Mouse (Mus musculus) left cerebral cortex, adult 2 months (tissue): Measurements from ENCODE around the gene Wdfy4. TPM values are rescaled to one million over a fixed set of nuclear protein-coding genes. Genes with fewer than 3 reads are reported as not detected.

ENCODE experiments used
- DNase-seq, 2 experiments: peaks; one replicate each; pipeline ENCODE4 v3.0.0; 2021 to 2022; ENCODE audit warnings: low spot score in 2 of 2, mixed read lengths in 1 of 2; ENCODE audit errors: extremely low spot score in 1 of 2
- H3K27ac ChIP-seq: fragments of 200-600 bp; 2 replicates; pipeline ENCODE4 v1.8.1; 2022
- H3K4me3 ChIP-seq: fragments of 200-600 bp; 2 replicates; pipeline ENCODE4 v1.8.1; 2022
- CTCF ChIP-seq: fragments of 200-600 bp; IDR thresholded peaks from 2 replicates; pipeline ENCODE4 v1.8.1; 2022; ENCODE audit warnings: antibody characterized with exemption, mild to moderate bottlenecking, moderate library complexity
- intact Hi-C: fragments of 180-260 bp; cut with DNase I; formaldehyde crosslinking; loops from one replicate; pipeline ENCODE4 v1.15.1; 2025
- total RNA-seq, 2 experiments: library from RNA; stranded (reverse); gene quantifications; 2 replicates each; pipeline ENCODE4 v1.2.3; 2021

The Wdfy4 gene
- total RNA-seq, 2 experiments from 2014 or later: 2.8 to 3.2 TPM

- DNase-seq: no peak
- intact Hi-C loops: loop anchor here (5.0 to 10.0 kb wide), 2 partner anchors 33 to 416 kb away; no protein-coding TSS in a partner anchor
- H3K27ac ChIP-seq: no peak overlapping the region
- no peak overlapping the region for H3K4me3 ChIP-seq
- TF ChIP-seq CTCF: no peak
Observed at GRCm38 (mm10) chr14:32950312-32951301, 234.7 kb downstream of the Wdfy4 start.

- intact Hi-C loops: no loop called here
- peak in 1 of 2 experiments; percentile 35 for DNase-seq
- no peak overlapping the region; the same call in 1 of the 2 replicates for H3K27ac ChIP-seq
- TF ChIP-seq CTCF: no peak
- H3K4me3 ChIP-seq: no peak overlapping the region
Observed at GRCm38 (mm10) chr14:32947512-32947911, 237.8 kb downstream of the Wdfy4 start.

GRCm38 (mm10) chr14:32939217-32939616 lies 246.1 kb downstream of the Wdfy4 start:
- no peak for TF ChIP-seq CTCF
- no peak overlapping the region for H3K27ac ChIP-seq
- no peak overlapping the region for H3K4me3 ChIP-seq
- DNase-seq: no peak
- intact Hi-C loops: no loop called here

GRCm38 (mm10) chr14:32934064-32934463 lies 251.2 kb downstream of the Wdfy4 start:
- TF ChIP-seq CTCF: no peak

GRCm38 (mm10) chr14:32932220-32932619 lies 253.1 kb downstream of the Wdfy4 start:
- no peak for TF ChIP-seq CTCF
- no peak overlapping the region for H3K27ac ChIP-seq
- H3K4me3 ChIP-seq: no peak overlapping the region
- intact Hi-C loops: no loop called here
- no peak for DNase-seq

More at GRCm38 (mm10) chr14:32934064-32934463, 251.2 kb downstream of the Wdfy4 start:
- no peak overlapping the region for H3K27ac ChIP-seq
- intact Hi-C loops: no loop called here
- no peak for DNase-seq
- H3K4me3 ChIP-seq: no peak overlapping the region

GRCm38 (mm10) chr14:32931709-32932108 lies 253.6 kb downstream of the Wdfy4 start:
- no peak for TF ChIP-seq CTCF
- Histone ChIP-seq H3K27ac (no peak overlapping the region), H3K4me3 (no peak overlapping the region)
- intact Hi-C loops: no loop called here
- DNase-seq: no peak

- DNase-seq: peak in 1 of 2 experiments; percentile 22
- intact Hi-C loops: no loop called here
Observed at GRCm38 (mm10) chr14:32923871-32924270, 261.4 kb downstream of the Wdfy4 start.

GRCm38 (mm10) chr14:32917919-32918318 lies 267.4 kb downstream of the Wdfy4 start:
- TF ChIP-seq CTCF: no peak
- no peak overlapping the region for H3K4me3 ChIP-seq
- no peak overlapping the region for H3K27ac ChIP-seq
- DNase-seq: no peak
- intact Hi-C loops: loop anchor here (5.0 kb wide), 1 partner anchor 34 kb away; no protein-coding TSS in a partner anchor

More at GRCm38 (mm10) chr14:32923871-32924270, 261.4 kb downstream of the Wdfy4 start:
- no peak overlapping the region for H3K4me3 ChIP-seq
- peak overlapping the region; percentile 59 for H3K27ac ChIP-seq
- TF ChIP-seq CTCF: no peak

- TF ChIP-seq CTCF: no peak
- intact Hi-C loops: loop anchor here (5.0 kb wide), 1 partner anchor 37 kb away; no protein-coding TSS in a partner anchor
- DNase-seq: no peak
- Histone ChIP-seq H3K27ac (no peak overlapping the region), H3K4me3 (no peak overlapping the region)
Observed at GRCm38 (mm10) chr14:32915360-32915759, 269.9 kb downstream of the Wdfy4 start.

GRCm38 (mm10) chr14:32911187-32911586 lies 274.1 kb downstream of the Wdfy4 start:
- no peak for DNase-seq
- TF ChIP-seq CTCF: no peak
- intact Hi-C loops: no loop called here
- Histone ChIP-seq H3K4me3 (no peak overlapping the region), H3K27ac (no peak overlapping the region)

Other genes with a start within 250 kb of the Wdfy4 start
- under 1 TPM; 0.26 to 0.50 TPM for gene Lrrc18, start 194.1 kb downstream of the Wdfy4 start, total RNA-seq
- 10 to 100 TPM; 10.9 to 12.1 TPM for gene Arhgap22, start 28.5 kb upstream of the Wdfy4 start, total RNA-seq